Mouse (Mus musculus): ENCODE data around the gene Sstr4. TPM values are rescaled to one million over a fixed set of nuclear protein-coding genes. Genes with fewer than 3 reads are reported as not detected.
A peak's percentile ranks its signal among the peaks of the same experiment; 100 is the strongest.

The Sstr4 gene
- polyA plus RNA-seq, 1 experiment from 2014 or later: 2.4 TPM

DNA sequence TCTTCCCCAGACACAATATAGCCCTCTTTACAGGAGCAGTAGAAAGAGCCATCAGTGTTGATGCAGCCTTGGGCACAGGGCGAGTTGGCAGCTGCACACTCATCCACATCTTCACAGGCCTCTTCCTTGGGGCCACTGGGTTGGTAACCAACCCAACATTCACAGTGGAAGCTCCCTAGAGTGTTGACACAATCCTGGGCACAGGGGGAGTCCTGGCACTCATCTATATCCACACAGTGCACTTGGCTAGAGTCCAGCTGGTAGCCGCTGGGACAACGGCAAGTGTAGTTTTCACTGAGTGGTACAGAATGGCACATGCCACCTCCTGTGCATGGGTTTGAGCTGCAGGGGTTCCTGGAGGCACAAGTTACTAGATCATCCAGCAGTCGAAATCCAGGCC lies 47.0 kb downstream of the Sstr4 start:
- Histone ChIP-seq H3K4me1 (no peaks in the 10 kb centered on the region), H3K4me3 (no peak overlapping the region), H3K9ac (replicated peaks) (no peak overlapping the region), H3K27me3 (no peaks in the 10 kb centered on the region), H3K36me3 (no peaks in the 10 kb centered on the region), H3K27ac (replicated peaks) (no peak overlapping the region), H3K4me2 (replicated peaks) (no peak overlapping the region), H3K9me3 (no peaks in the 10 kb centered on the region)
- no peak; the same call in 1 of the 2 replicates for ATAC-seq (ENCODE audit: low FRiP score, low read depth)
- WGBS: 85% methylated on average over 4 of the region's 4 CpGs

GRCm38 (mm10) chr2:148442710-148443109 lies 47.6 kb downstream of the Sstr4 start:
- no peaks in the 10 kb centered on the region for H3K4me1 ChIP-seq
- H3K9me3 ChIP-seq: no peaks in the 10 kb centered on the region
- H3K9ac ChIP-seq (replicated peaks): no peak overlapping the region
- no peak overlapping the region for H3K4me3 ChIP-seq
- no peaks in the 10 kb centered on the region for H3K27me3 ChIP-seq
- ATAC-seq (ENCODE audit: low FRiP score, low read depth): no peak
- 86% methylated on average over 4 of the region's 4 CpGs for WGBS
- no peak overlapping the region for H3K4me2 ChIP-seq (replicated peaks)
- H3K36me3 ChIP-seq: no peaks in the 10 kb centered on the region
- H3K27ac ChIP-seq (replicated peaks): peak overlapping the region; percentile 39; the same call in 1 of the 2 replicates

DNA sequence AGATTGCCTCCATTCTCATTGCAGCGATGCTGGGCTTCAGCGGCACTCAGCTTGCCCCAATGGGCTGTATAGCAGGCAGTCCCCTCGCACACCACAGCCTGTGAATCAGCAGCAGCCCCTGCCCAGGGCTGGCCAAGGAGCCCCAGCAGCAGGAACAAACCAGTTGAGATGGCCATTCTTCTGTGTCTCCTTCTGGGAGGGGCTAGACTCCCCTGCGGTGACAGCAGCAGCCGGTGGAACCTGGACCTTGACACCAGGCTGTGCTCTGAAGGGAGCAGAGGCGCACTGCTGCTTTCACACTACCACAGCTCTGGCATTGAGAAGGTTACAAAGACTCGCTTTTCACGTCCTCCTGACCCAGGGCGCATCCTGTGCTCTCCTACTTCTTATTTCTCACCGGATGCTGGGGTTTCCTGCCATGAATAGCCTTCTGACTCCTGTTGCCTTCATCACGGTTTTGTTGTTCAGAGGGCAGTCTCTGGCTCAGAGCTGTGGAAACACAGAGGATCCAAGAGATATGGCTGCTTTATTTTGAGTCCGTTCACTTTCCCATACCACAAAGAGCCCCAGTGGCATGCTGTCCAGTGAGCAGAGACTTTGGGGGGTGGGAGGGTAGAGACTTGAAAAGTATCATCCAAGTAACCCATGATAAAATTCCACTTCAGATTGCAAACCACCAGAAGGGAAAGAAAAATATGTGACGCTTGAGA lies 48.3 kb downstream of the Sstr4 start, which contains the start of gene Cd93:
Gene Cd93 (minus strand): TSS at position 315 of the 710 bp plus-strand sequence.
- Histone ChIP-seq H3K9ac (replicated peaks) (no peak within 1 kb of the TSS), H3K4me1 (no peaks in the 10 kb centered on the region), H3K27ac (replicated peaks) (peak within 1 kb of the TSS; percentile 39; the same call in 1 of the 2 replicates), H3K4me2 (replicated peaks) (no peak within 1 kb of the TSS), H3K27me3 (no peaks in the 10 kb centered on the region), H3K4me3 (no peak within 1 kb of the TSS), H3K9me3 (no peaks in the 10 kb centered on the region), H3K36me3 (no peaks in the 10 kb centered on the region)
- 65% methylated on average over 13 of the region's 13 CpGs for WGBS
- no peak for ATAC-seq (ENCODE audit: low FRiP score, low read depth)

DNA sequence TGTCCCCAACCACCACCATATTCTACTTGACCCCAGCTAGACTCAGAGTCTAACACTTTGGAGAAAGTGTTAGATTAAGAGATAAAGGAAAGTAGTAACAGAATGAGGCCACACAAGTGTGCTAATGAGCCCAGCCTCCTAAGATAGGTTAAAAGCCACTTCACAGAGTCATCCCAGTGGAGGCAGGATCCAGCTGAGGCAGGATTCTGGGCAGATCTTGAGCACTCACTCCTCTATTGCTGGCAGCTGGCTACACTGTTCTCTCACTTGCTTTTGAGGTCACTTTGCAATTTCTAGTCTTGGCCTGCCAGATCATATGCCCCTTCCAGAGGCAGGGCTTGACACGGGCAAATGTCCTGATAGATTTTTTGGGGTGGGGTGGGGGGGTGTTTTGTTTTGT lies 49.3 kb downstream of the Sstr4 start:
- no peak for ATAC-seq (ENCODE audit: low FRiP score, low read depth)
- no peak overlapping the region for H3K9ac ChIP-seq (replicated peaks)
- H3K27ac ChIP-seq (replicated peaks): no peak overlapping the region
- H3K36me3 ChIP-seq: no peaks in the 10 kb centered on the region
- H3K4me2 ChIP-seq (replicated peaks): no peak overlapping the region
- no peaks in the 10 kb centered on the region for H3K27me3 ChIP-seq
- H3K4me1 ChIP-seq: no peaks in the 10 kb centered on the region
- no peak overlapping the region for H3K4me3 ChIP-seq
- WGBS: 82% methylated on average over 1 of the region's 1 CpGs
- no peaks in the 10 kb centered on the region for H3K9me3 ChIP-seq

DNA sequence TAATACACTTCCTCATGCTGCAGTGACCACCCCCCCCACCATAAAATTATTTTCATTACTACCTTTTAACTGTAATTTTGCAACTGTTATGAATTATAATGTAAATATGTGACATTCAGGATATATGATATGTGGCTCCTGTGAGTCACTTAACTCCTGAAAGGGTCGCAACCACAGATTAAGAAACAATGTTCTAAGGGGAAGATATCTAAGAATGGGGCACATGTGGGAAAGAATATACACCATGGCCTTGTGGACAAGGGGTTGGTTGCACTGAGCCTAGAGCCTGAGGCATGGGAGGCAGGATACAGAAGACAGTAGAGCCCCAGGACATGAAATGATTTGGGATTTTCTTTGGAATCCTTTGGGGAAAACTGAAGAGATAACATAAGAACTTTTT lies 50.5 kb downstream of the Sstr4 start:
- H3K9ac ChIP-seq (replicated peaks): no peak overlapping the region
- H3K4me2 ChIP-seq (replicated peaks): no peak overlapping the region
- H3K9me3 ChIP-seq: no peaks in the 10 kb centered on the region
- H3K4me1 ChIP-seq: no peaks in the 10 kb centered on the region
- H3K36me3 ChIP-seq: no peaks in the 10 kb centered on the region
- H3K27me3 ChIP-seq: no peaks in the 10 kb centered on the region
- H3K4me3 ChIP-seq: no peak overlapping the region
- 89% methylated on average over 1 of the region's 1 CpGs for WGBS
- H3K27ac ChIP-seq (replicated peaks): no peak overlapping the region
- no peak for ATAC-seq (ENCODE audit: low FRiP score, low read depth)

Other genes starting within 250 kb of the Sstr4 start
- gene Thbd, start 12.8 kb downstream of the Sstr4 start, polyA plus RNA-seq (2016; fragmentation: Nextera tagmentation; extraction: Ambion mirVana): 11.9 and 23.5 TPM in 2 replicates
- gene Cd93, start 48.2 kb downstream of the Sstr4 start, polyA plus RNA-seq (2016; fragmentation: Nextera tagmentation; extraction: Ambion mirVana): 6.3 and 6.5 TPM in 2 replicates

Measured in midbrain, embryonic 12.5 days (tissue).